In genomic region chr8:115375361-115376047, GRCm38 (mm10) we compare ENCODE assay signal across 7 mouse cellular contexts.
DNase-seq lines count a peak whose midpoint lies in the region; TF ChIP-seq lines count a peak whose summit lies in the region.

No protein-coding gene starts in this region.

- TF ChIP-seq CTCF in brain, embryonic 14.5 days (IDR thresholded peaks at IDR 0.05; ENCODE audit: borderline replicate concordance, extremely low read depth, insufficient read depth, insufficient read length), result no peak

- TF ChIP-seq POLR2A in brain, embryonic 14.5 days (IDR thresholded peaks at IDR 0.05; ENCODE audit: borderline replicate concordance, extremely low read depth, insufficient read depth, insufficient read length, poor library complexity, severe bottlenecking), result no peak

- DNase-seq in kidney, adult 9 months, result peak; percentile 12
- DNase-seq in kidney, adult 11 months, result no peak
- peak; percentile 82 for DNase-seq in brain, embryonic 14.5 days (ENCODE audit: low read depth)
- DNase-seq in cerebellum, postnatal 25 days, result peak; percentile 56 to 62
- peak; percentile 19 to 58 for DNase-seq in layer of hippocampus, postnatal 14 days (ENCODE audit: low spot score in 2 of 2)
- DNase-seq in ovary, postnatal 36 days (ENCODE audit: low spot score), result no peak
- DNase-seq in spleen, adult 12 weeks (ENCODE audit: low spot score), result no peak

Comparison
In these comparisons a context has a peak if more than half of its experiments do, and no peak if none do; other contexts are left out.
1. DNase-seq: peak in kidney, adult 9 months (single experiment), brain, embryonic 14.5 days (single experiment), cerebellum, postnatal 25 days (2 of 2) and layer of hippocampus, postnatal 14 days (2 of 2); none in kidney, adult 11 months (single experiment), ovary, postnatal 36 days (single experiment) and spleen, adult 12 weeks (single experiment).